Mouse (Mus musculus): ENCODE measurements at regions not wholly inside any gene's neighbourhood (a gene's known extent, or its start where the extent isn't known, plus 50 kb on each side); places are given as distances from the start of the nearest gene placed in this dataset.

DNA sequence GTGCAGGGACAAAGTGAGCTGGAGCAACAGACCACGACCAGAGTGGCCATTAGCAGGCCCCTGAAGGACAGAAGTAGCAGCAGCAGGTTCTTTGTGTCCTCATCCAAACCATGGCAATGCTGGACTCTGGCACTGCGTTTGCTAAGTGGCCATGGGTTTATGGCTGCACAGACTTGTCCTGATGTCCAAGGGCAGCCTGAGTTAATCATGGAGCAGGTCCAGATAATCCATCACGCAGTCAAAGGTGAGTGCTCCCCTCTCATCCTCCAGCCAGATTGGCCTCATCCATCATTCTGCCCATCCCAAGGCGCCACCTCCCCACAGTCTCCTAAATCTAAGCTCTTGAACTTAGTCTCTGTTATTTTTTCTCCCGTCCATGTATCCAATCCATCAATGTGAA is 186.4 kb downstream of the Fam198b start:
- no peak for TF ChIP-seq HCFC1 (IDR thresholded peaks at IDR 0.05; ENCODE audit: borderline replicate concordance, insufficient read depth, low read length)
- no peak for TF ChIP-seq MAFK (IDR thresholded peaks at IDR 0.05; ENCODE audit: insufficient read depth, low read depth, low read length)
- no peak for TF ChIP-seq ZNF384 (IDR thresholded peaks at IDR 0.05; ENCODE audit: low read depth, low read length)
- no peak for TF ChIP-seq ZC3H11A (IDR thresholded peaks at IDR 0.05; ENCODE audit: borderline replicate concordance, low read depth, low read length)
